Mouse (Mus musculus) MEL-GATA-1-ER (cell line): ENCODE results near the gene Nucb2.

Source experiments
- DNase-seq: peaks from one replicate; pipeline ENCODE4 v3.0.0-alpha.2; 2012; ENCODE audit warnings: low read depth; ENCODE audit errors: extremely low read depth

Nucb2 gene

GRCm38 (mm10) chr7:116518155-116518554 lies 14.0 kb downstream of the Nucb2 start:
- no peak for DNase-seq

DNA sequence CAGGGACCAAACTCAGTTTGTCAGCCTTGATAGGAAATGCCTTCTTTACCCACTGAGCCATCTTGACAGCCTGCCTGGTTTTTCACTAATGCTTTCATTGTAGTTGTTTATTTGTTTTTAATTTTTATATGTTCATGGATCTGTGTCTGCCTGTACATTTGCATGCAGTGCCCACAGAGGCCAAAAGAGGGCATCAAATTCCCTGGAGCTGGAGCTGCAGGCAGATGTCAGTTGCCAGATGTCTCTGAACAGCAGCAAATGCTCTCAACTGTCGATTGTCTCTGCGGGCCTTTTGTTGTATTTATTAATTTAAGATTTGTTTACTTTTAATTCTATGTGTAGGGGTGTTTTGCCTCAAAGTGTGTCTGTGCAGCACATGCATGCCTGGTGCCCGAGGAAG lies 15.6 kb downstream of the Nucb2 start:
- DNase-seq: no peak

GRCm38 (mm10) chr7:116524577-116524976 lies 20.4 kb downstream of the Nucb2 start:
- DNase-seq: no peak

- peak; percentile 24 for DNase-seq
Measured at GRCm38 (mm10) chr7:116529793-116530192, 25.6 kb downstream of the Nucb2 start.

DNA sequence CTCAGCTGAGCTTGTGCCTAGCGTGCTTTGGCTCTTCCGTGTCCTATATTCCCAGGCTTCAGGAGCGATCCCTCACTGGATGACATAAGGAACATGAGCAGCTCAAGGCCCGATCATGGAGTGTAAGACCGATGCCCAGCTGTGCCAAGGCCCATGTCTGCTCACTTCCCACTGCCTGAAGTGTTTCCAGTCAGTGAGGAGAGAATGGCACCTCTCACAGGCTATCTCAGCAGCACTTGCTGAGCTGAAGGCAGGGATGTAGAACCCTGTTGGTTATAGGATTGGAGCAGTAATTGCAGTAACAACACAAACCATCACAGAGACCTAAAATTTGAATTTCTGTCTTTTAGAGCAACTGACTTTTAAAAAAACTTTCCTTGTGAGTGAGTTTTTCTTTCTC lies 26.3 kb downstream of the Nucb2 start:
- no peak for DNase-seq

GRCm38 (mm10) chr7:116531311-116531710 lies 27.1 kb downstream of the Nucb2 start:
- peak; percentile 12 for DNase-seq

GRCm38 (mm10) chr7:116556834-116557233 lies 52.7 kb downstream of the Nucb2 start:
- DNase-seq: no peak

- DNase-seq: no peak
Measured at GRCm38 (mm10) chr7:116574551-116574950, 70.4 kb downstream of the Nucb2 start.
